Mouse (Mus musculus) left cerebral cortex, adult 9 months (tissue): ENCODE data around the gene 1700067K01Rik.
A peak's percentile ranks its signal among the peaks of the same experiment; 100 is the strongest.

Experiments used
- DNase-seq, 2 experiments: peaks; one replicate each; pipeline ENCODE4 v3.0.0; 2022; ENCODE audit warnings: low spot score in 2 of 2

The 1700067K01Rik gene

DNA sequence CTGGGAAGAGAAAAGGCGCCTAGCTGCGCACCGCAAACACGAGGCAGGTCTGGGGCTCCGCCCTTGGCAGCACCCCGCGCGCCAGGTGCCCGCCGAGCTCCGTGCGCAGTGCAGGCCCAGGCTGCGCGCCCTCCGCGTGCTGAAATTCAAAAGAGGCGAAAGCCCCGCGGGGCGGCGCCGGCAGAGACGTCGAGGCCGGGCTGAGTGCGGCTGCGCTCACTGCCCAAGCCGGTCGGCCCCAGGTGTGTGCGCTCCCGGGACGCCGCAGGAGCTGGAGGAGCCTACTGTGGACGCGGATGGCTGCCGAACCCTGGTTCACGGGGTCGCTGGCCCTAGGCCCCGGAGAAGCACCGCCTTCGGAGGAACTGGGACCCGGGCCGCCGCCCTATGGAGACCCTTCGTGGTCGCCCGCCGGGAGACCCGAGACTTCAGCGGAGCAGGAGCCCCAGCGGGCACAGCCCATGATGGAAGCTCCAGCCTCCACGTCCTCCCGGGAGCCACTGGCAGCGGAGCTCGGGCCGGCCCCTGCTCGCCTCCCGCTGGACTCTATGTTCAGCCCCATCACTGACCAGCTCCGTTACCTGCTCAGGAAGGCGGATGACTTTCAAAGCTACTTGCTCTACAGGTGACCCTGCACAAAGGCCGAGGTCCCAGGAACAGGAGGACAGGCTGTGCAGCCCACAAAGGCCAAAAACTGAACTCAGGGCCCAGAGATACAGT lies at the start of gene 1700067K01Rik:
1700067K01Rik (plus strand) TSS at position 222 of the 720 bp plus-strand sequence.
- DNase-seq, result no peak

DNA sequence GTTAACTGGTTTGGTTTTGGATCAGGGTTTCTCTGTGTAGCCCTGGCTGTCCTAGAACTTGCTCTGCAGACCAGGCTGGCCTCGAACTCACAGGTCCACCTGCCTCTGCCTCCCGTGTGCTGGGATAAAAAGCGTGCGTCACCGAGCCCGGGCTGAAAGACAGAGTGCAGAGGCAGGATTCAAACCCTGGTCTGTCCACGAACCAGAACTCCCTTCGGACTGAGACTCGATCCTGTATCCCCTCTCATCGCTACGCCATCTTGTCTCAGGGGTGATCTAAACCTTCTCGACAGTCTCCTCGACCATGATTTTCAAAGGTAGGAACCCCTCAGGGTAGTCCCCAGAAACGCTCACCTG lies 46.6 kb upstream of the 1700067K01Rik start:
- DNase-seq, result no peak

GRCm38 (mm10) chr8:83955106-83955957 lies 46.0 kb upstream of the 1700067K01Rik start, which contains the start of the genes Gm10644 and Asf1b:
Gm10644 (minus strand) TSS chr8:83955205.
Asf1b (plus strand) TSS chr8:83955507.
- peak; percentile 98 to 99 for DNase-seq

DNA sequence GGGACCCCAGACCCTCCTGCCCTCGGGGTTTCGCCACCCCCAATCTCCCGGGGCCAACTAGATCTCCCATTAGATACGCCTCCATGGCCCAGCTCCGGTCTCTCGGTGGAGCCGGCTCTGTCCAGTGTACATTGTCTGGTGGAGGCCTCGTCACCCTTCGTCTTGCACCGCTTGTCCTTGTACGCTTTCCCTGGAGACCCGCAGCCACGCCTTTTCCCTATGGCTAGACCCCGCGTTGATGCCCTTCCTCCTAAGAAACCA lies 45.4 kb upstream of the 1700067K01Rik start:
- no peak for DNase-seq

DNA sequence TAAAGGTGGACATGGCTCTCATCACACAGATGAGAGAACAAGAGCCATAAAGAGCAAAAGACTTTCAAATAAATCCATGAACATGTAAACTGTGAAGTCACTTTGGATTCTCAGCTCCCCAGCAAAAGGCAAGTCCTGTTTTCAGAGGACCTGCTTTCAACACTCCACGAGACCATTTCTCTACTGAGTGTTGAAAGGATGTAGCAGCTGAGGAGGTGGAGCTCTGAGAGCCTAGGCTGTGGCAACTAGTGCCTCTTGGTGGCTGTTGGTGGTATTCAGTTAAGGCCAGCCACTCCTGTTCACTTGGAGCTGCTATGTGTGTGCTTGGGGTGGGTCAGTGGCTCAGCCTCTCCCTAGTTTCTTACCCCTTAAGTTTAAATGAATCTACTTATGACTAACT lies 44.5 kb upstream of the 1700067K01Rik start:
- no peak for DNase-seq

GRCm38 (mm10) chr8:83964015-83964765 lies 37.1 kb upstream of the 1700067K01Rik start:
- no peak for DNase-seq

GRCm38 (mm10) chr8:83967701-83968100 lies 33.6 kb upstream of the 1700067K01Rik start:
- DNase-seq, result no peak

- no peak for DNase-seq
These were observed 30.2 kb upstream of the 1700067K01Rik start for GRCm38 (mm10) chr8:83971121-83971520.

- no peak for DNase-seq
These were observed 29.6 kb upstream of the 1700067K01Rik start for GRCm38 (mm10) chr8:83971661-83972060.

DNA sequence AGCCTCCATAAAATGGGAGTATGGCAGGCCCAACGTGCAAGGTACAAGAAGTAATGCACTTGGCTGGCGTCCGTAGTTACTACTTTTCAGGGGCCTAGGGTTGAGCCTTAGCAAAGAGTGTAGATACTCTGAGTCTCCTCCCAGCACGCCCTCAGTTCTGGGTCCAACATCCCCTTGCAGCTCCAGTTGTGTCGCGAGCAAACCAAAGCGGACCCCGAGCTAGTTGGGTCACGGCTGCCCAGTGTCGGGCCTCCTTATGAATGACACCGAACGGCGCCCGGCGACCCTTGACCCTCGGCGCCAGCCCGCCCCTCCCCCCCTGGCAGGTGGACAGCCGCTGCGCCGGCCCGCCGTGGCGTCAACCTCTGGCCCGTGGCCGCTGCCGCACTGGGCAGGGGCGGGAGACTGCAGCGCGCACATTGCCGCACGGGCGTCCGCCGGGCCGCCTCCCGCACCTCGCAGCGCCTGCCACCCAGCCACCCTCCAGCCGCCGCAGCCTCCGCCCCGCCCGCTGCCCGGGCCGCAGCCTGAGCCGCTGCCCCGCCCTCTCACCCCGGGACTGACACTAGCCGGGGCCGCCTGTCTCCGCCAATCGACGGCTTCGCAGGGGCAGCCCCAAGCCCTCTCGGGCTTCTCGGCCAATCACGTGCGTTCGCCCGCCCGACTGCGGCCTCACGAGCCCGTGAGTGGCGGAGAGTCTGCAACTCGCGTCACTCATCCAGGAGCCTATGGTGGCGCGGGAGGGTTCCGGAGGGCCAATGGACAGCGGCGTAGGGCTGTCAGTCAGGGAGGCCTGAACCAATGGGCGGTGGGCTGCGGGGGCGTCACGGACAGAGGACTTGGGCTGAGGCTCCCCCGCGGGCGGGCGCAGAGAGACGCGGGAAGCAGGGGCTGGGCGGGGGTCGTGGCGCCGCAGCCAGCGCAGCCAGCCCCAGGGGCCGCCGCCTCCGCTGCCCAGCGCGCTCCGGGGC lies 28.9 kb upstream of the 1700067K01Rik start, which contains the start of gene Prkaca:
Prkaca (plus strand) TSS at position 844 of the 971 bp plus-strand sequence.
- peak; percentile 99 for DNase-seq

- DNase-seq, result no peak
These were observed 27.9 kb upstream of the 1700067K01Rik start for GRCm38 (mm10) chr8:83973161-83974031.

GRCm38 (mm10) chr8:83974521-83974920 lies 26.8 kb upstream of the 1700067K01Rik start:
- DNase-seq, result no peak

DNA sequence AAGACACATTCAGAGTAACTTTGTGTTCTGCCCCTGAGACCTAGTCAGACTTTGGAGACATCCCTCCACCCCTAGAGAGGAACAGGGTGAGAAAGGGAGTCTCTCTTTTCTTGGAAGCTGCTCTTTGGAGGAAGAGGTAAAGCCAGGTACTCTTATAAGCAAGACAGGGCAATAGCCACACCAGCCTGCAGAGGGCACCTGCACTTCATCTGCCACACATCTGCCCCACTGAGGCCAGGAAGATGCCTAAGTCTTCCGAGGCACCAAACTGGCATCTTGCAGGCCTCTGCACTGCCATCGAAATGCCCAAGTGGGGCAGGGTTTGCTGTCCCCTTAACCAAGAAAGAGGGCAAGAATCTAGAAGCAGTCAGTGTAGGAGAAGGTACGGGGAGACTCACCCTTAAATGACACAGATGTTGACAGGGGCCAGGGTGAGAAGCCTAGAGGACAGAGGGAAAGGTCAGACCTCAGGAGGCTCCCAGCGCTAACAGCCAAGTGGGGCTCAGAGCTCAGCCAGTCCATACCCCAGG lies 25.1 kb upstream of the 1700067K01Rik start:
- DNase-seq, result no peak

DNA sequence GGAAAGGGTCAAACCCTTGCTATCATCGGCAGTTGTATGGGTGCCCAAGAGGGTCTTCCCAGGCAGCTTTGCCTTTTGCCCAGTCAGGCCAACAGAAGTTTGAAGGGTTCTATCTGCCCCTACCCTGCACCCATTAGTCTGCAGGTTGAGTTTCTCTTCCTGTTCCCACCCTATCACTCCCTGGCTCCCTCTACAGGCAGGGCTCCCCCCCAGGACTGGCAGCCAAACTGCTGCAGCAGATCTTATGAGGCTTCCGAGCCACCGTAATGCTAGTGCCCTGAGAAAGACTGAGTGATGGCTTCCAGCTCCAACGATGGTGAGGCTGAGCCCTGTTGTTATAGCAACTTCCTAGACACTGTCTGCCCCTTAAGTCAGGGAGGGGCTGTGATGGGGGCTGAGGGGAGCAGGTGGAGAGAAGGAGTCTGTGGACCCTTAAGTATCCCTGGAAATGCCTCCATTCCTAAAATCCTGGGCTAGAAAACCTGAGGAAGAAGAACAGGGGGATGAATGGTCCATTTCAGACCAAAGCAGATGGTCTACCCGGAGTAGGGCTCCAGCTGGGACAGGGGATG lies 24.4 kb upstream of the 1700067K01Rik start:
- no peak for DNase-seq

GRCm38 (mm10) chr8:83977646-83978045 lies 23.7 kb upstream of the 1700067K01Rik start:
- DNase-seq, result no peak

- DNase-seq, result no peak
These were observed 23.1 kb upstream of the 1700067K01Rik start for GRCm38 (mm10) chr8:83978200-83978599.

GRCm38 (mm10) chr8:83980250-83980649 lies 21.1 kb upstream of the 1700067K01Rik start:
- no peak for DNase-seq

DNA sequence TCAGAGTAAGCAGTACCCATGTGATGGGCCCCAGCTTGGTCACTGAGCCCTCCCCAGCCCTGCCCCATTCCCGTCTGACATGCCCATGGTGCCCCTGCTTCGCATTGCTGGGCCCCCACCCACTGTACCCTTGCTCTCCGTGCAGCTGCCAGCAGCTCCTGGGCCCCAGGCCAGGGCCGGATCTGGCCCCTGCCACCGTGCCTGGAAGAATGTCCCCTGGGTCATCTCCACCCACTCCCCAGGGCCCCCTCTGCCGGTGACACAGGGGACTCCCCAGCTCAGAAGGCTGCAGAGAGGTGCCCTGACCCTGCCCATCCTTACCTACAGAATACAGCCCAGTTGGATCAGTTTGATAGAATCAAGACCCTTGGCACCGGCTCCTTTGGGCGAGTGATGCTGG lies 20.5 kb upstream of the 1700067K01Rik start:
- DNase-seq, result no peak

DNA sequence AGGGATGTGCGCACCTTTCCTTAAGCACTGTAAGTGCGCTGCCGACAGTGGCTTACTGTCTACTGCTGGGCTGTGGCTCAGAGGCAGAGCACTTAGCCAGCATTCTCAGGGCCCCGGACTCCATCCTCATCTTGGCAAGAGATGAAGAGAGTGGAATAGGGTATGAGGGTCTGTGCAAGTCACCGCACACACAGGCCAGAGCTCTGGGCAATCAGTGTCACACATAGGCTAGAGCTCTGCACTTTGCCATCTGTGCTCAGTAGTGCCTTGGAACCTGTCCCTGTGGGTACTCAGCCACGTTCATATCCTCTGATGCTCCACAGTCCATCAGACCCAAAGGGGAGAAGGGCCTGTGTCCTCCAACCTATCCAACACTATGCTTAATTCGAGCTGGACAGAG lies 19.8 kb upstream of the 1700067K01Rik start:
- no peak for DNase-seq

DNA sequence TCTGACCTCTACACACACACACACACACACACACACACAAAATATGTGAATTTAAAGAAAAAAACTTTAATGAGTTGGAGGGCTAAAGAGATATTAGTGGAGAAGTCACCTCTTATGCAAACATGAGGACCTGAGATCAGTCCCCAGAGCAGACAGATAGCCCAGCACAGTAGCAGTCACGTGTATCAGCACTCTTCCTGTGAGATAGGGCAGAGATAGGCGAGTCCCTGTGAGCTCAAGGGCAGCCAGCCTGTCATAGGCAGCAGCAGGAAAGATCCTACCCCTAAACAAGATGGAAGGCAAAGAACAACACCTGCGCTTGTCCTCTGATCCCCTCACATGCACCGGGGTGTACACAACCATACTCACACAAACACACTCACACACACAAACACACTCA lies 18.9 kb upstream of the 1700067K01Rik start:
- DNase-seq, result no peak
